10 mouse cellular contexts compared by ENCODE assay signal in the genomic region with DNA sequence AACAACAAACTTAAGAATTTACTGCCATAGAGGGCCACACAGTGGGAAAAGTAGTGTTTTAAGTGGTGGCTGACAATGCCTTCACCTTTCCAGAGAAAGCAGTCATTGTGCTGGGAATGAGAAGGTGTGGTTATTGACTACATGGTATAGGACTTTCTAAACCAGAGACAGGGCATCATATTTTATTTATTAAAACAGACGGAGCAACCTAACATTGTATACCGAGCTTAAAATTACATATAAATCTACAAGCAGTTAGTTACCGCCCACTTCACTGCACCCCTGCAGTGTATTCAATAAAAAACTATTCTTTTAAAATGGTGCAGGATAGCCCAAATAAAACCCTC. TPM values are rescaled to one million over a fixed set of nuclear protein-coding genes. Genes with fewer than 3 reads are reported as not detected.
DNase-seq lines count a peak whose midpoint lies in the region; ATAC-seq and TF ChIP-seq lines count a peak whose summit lies in the region.
"Had no signal": no experiment of that assay in that cellular context is flagged by ENCODE, and none has a peak within 500 bp of the region (broad histone marks: within the 10 kb centered on the region; RNA-seq: fewer than 3 reads in every experiment).

No protein-coding gene starts in this region.

- no peaks in the 10 kb centered on the region for H3K27me3 ChIP-seq in megakaryocyte, embryonic 14.5 days (replicated peaks)
- no peaks in the 10 kb centered on the region for H3K27me3 ChIP-seq in liver, embryonic 14.5 days (ENCODE audit: control insufficient read depth, insufficient read depth, low read length)

- H3K4me1 ChIP-seq in megakaryocyte, embryonic 14.5 days = no peaks in the 10 kb centered on the region
- H3K4me1 ChIP-seq in liver, embryonic 14.5 days (replicated peaks; ENCODE audit: control insufficient read depth in 2 of 2, insufficient read depth in 2 of 2, low read length in 1 of 2) = no peaks in the 10 kb centered on the region

- H3K4me3 ChIP-seq in megakaryocyte, embryonic 14.5 days (replicated peaks) = peak overlapping the region; percentile 92
- H3K4me3 ChIP-seq in liver, embryonic 14.5 days (ENCODE audit: insufficient read depth in 1 of 2, low read depth in 2 of 2, low read length in 2 of 2) = peak overlapping the region in 1 of 2 experiments; percentile 57; a peak in 2 of 4 replicates

- ATAC-seq in megakaryocyte, adult 5-6 weeks (ENCODE audit: poor library complexity, severe bottlenecking) = no peak
- no peak for ATAC-seq in liver, embryonic 14.5 days (ENCODE audit: insufficient read depth)
- no peak for ATAC-seq in activated CD4-positive, CD25-positive, alpha-beta regulatory T cell, adult 4 months

- DNase-seq in embryo, embryonic 9.5 days (ENCODE audit: extremely low spot score) = peak; percentile 0
- DNase-seq in embryo, embryonic 11 days = no peak
- no peak for DNase-seq in liver, embryonic 14.5 days (ENCODE audit: low read depth in 3 of 3, low spot score in 3 of 3)
- DNase-seq in thymus, adult 18-20 months = no peak
- no peak for DNase-seq in left cerebral cortex, postnatal 14 days (ENCODE audit: low spot score in 2 of 2)

- H3K36me3 ChIP-seq in megakaryocyte, embryonic 14.5 days (replicated peaks; ENCODE audit: low read length) = peaks cover 9% of the 10 kb centered on the region
- H3K36me3 ChIP-seq in liver, embryonic 14.5 days (replicated peaks; ENCODE audit: control insufficient read depth, insufficient read depth, low read depth) = no peaks in the 10 kb centered on the region

- WGBS in liver, embryonic 14.5 days (ENCODE audit: insufficient replicate concordance) = 64% methylated on average over 3 of the region's 3 CpGs

- H3K4me2 ChIP-seq in liver, embryonic 14.5 days (ENCODE audit: low read depth) = peak overlapping the region; percentile 58

- H3K27ac ChIP-seq in liver, embryonic 14.5 days = no peak overlapping the region

- intact Hi-C loops in left cerebral cortex, postnatal 14 days (cut with DNase I) = no loop called here

- TF ChIP-seq EP300 in liver, embryonic 14.5 days (IDR thresholded peaks at IDR 0.05; ENCODE audit: low read depth) = no peak

- H3K9me3 ChIP-seq in megakaryocyte, embryonic 14.5 days = no peaks in the 10 kb centered on the region
- no peaks in the 10 kb centered on the region for H3K9me3 ChIP-seq in liver, embryonic 14.5 days (ENCODE audit: control insufficient read depth, low read length)

- no peak for TF ChIP-seq CTCF in liver, embryonic 14.5 days (IDR thresholded peaks at IDR 0.05; ENCODE audit: low read depth)

- no peak overlapping the region for H3K9ac ChIP-seq in liver, embryonic 14.5 days (replicated peaks)

RNA-seq across cellular contexts. Expression of a gene that starts 0.4 kb away (rescaled TPM):
- 0.06 TPM in 1 of 2 replicates, not detected in the other for polyA plus RNA-seq in megakaryocyte, embryonic 14.5 days (2012; ENCODE audit: insufficient read depth, low replicate concordance)
- total RNA-seq in megakaryocyte, adult 5-6 weeks (2015) = 14.3 and 14.4 TPM in 2 replicates
- total RNA-seq in megakaryocyte, adult 5-6 weeks (2017) = 11.8 and 15.9 TPM in 2 replicates
- 0.79 and 1.6 TPM in 2 replicates for polyA plus RNA-seq in liver, embryonic 14.5 days (2012; rRNA removed)
- polyA plus RNA-seq in liver, embryonic 14.5 days (2014; fragmentation: Nextera tagmentation; extraction: Ambion mirVana) = 1.8 and 2.0 TPM in 2 replicates
- polyA plus RNA-seq in activated CD4-positive, CD25-positive, alpha-beta regulatory T cell, adult 4 months (2017; shearing (Covaris generic)) = 10 to 100 TPM; 16.0 to 19.5 TPM
- total RNA-seq in left cerebral cortex, postnatal 14 days (2021) = 1 to 10 TPM; 8.9 to 9.2 TPM

RNA-seq across cellular contexts. Expression of a gene that starts 5.7 kb away (rescaled TPM):
- polyA plus RNA-seq in megakaryocyte, embryonic 14.5 days (2012; ENCODE audit: insufficient read depth, low replicate concordance) = not detected in 2 replicates
- not detected in 2 replicates for total RNA-seq in megakaryocyte, adult 5-6 weeks (2015)
- total RNA-seq in megakaryocyte, adult 5-6 weeks (2017) = not detected in 2 replicates
- polyA plus RNA-seq in liver, embryonic 14.5 days (2012; rRNA removed) = not detected in 2 replicates
- not detected in 2 replicates for polyA plus RNA-seq in liver, embryonic 14.5 days (2014; fragmentation: Nextera tagmentation; extraction: Ambion mirVana)
- polyA plus RNA-seq in activated CD4-positive, CD25-positive, alpha-beta regulatory T cell, adult 4 months (2017; shearing (Covaris generic)) = not detected
- not detected for total RNA-seq in left cerebral cortex, postnatal 14 days (2021)
- total RNA-seq: adrenal gland, postnatal 25 days; gastrocnemius, postnatal 36 days had no signal

RNA-seq across cellular contexts. Expression of a gene that starts 26.8 kb away (rescaled TPM):
- polyA plus RNA-seq in megakaryocyte, embryonic 14.5 days (2012; ENCODE audit: insufficient read depth, low replicate concordance) = not detected in 2 replicates
- total RNA-seq in megakaryocyte, adult 5-6 weeks (2015) = 0.07 and 0.45 TPM in 2 replicates
- total RNA-seq in megakaryocyte, adult 5-6 weeks (2017) = 0.40 and 1.3 TPM in 2 replicates
- polyA plus RNA-seq in liver, embryonic 14.5 days (2012; rRNA removed) = 0.01 and 0.02 TPM in 2 replicates
- polyA plus RNA-seq in liver, embryonic 14.5 days (2014; fragmentation: Nextera tagmentation; extraction: Ambion mirVana) = 0.05 and 0.14 TPM in 2 replicates
- 1 to 10 TPM; 2.4 to 3.3 TPM for polyA plus RNA-seq in activated CD4-positive, CD25-positive, alpha-beta regulatory T cell, adult 4 months (2017; shearing (Covaris generic))
- total RNA-seq in left cerebral cortex, postnatal 14 days (2021) = 1 to 10 TPM; 2.9 to 3.8 TPM

RNA-seq across cellular contexts. Expression of a gene that starts 53.1 kb away (rescaled TPM):
- polyA plus RNA-seq in megakaryocyte, embryonic 14.5 days (2012; ENCODE audit: insufficient read depth, low replicate concordance) = not detected in 2 replicates
- total RNA-seq in megakaryocyte, adult 5-6 weeks (2015) = not detected in 2 replicates
- total RNA-seq in megakaryocyte, adult 5-6 weeks (2017) = not detected in 2 replicates
- polyA plus RNA-seq in liver, embryonic 14.5 days (2012; rRNA removed) = not detected in 2 replicates
- not detected in 2 replicates for polyA plus RNA-seq in liver, embryonic 14.5 days (2014; fragmentation: Nextera tagmentation; extraction: Ambion mirVana)
- not detected for polyA plus RNA-seq in activated CD4-positive, CD25-positive, alpha-beta regulatory T cell, adult 4 months (2017; shearing (Covaris generic))
- total RNA-seq in left cerebral cortex, postnatal 14 days (2021) = not detected
- total RNA-seq: adrenal gland, postnatal 25 days; gastrocnemius, postnatal 36 days had no signal

Comparison
In these comparisons a context has a peak if more than half of its experiments do, and no peak if none do; other contexts are left out.
1. RNA of a gene that starts 0.4 kb away (polyA plus RNA-seq): 16.0 to 19.5 TPM in activated CD4-positive, CD25-positive, alpha-beta regulatory T cell, adult 4 months; 0.79 to 2.0 TPM in liver, embryonic 14.5 days and 0.06 TPM in megakaryocyte, embryonic 14.5 days; every median in the first group is over 4 times any median in the second.